Mouse (Mus musculus) neural tube, embryonic 14.5 days (tissue): ENCODE measurements around the gene Adsl. TPM values are rescaled to one million over a fixed set of nuclear protein-coding genes. Genes with fewer than 3 reads are reported as not detected.

Experiments
- ATAC-seq: fragments of 200-750 bp; cut with Nextera tagmentation; 2 replicates; pipeline ENCODE4 v1.8.0; 2017; ENCODE audit warnings: low read depth, mild to moderate bottlenecking, moderate TSS enrichment, moderate library complexity
- H3K27ac ChIP-seq: fragments of 300-500 bp; sonication (generic); 2 replicates; pipeline ENCODE4 v1.5.1; 2014; ENCODE audit warnings: low read depth, mild to moderate bottlenecking, control low read depth, low read length, moderate library complexity, mixed read lengths
- H3K27me3 ChIP-seq: fragments of 300-500 bp; sonication (generic); 2 replicates; pipeline ENCODE4 v1.6.1; 2014; ENCODE audit warnings: low read length; ENCODE audit not compliant: control insufficient read depth, insufficient read depth
- H3K36me3 ChIP-seq: fragments of 300-500 bp; sonication (generic); 2 replicates; pipeline ENCODE4 v1.6.1; 2014; ENCODE audit warnings: low read length, mixed read lengths; ENCODE audit not compliant: control insufficient read depth, insufficient read depth
- H3K4me1 ChIP-seq: fragments of 300-500 bp; sonication (generic); 2 replicates; pipeline ENCODE4 v1.6.1; 2014; ENCODE audit warnings: low read length; ENCODE audit not compliant: control insufficient read depth, insufficient read depth
- H3K4me2 ChIP-seq: fragments of 300-500 bp; sonication (generic); 2 replicates; pipeline ENCODE4 v1.6.1; 2014; ENCODE audit warnings: mild to moderate bottlenecking, low read depth, low read length, control low read depth
- H3K4me3 ChIP-seq: fragments of 300-500 bp; sonication (generic); 2 replicates; pipeline ENCODE4 v1.5.1; 2014; ENCODE audit warnings: low read depth, low read length, control low read depth, mixed read lengths
- H3K9ac ChIP-seq: fragments of 300-500 bp; sonication (generic); replicated peaks from 2 replicates; pipeline ENCODE4 v1.6.1; 2014; ENCODE audit warnings: low read depth, mild to moderate bottlenecking, control low read depth, low read length, mixed read lengths
- H3K9me3 ChIP-seq: fragments of 300-500 bp; sonication (generic); 2 replicates; pipeline ENCODE4 v1.6.1; 2016; ENCODE audit warnings: low read length; ENCODE audit not compliant: control insufficient read depth
- WGBS: fragments of 180-500 bp; shearing (Covaris S2); extraction: QIAGEN DNeasy Blood & Tissue Kit; methylation state at CpG from one replicate; pipeline ENCODE4 v1.1.7; 2014; 5-methylcytosine and 5-hydroxymethylcytosine counted together
- polyA plus RNA-seq: library from polyadenylated mRNA; unstranded; fragments of >200 nt; fragmentation: Nextera tagmentation; extraction: Ambion mirVana; gene quantifications from 2 replicates; pipeline ENCODE4 v1.2.1, GENCODE M21; 2014

The Adsl gene
- polyA plus RNA-seq, 1 experiment from 2014 or later = 114 TPM

- H3K9ac ChIP-seq = no peak overlapping the region
- no peaks in the 10 kb centered on the region for H3K27me3 ChIP-seq
- H3K27ac ChIP-seq = no peak overlapping the region
- H3K36me3 ChIP-seq = peaks cover 51% of the 10 kb centered on the region
- ATAC-seq = no peak
- H3K4me2 ChIP-seq = no peak overlapping the region
- no peak overlapping the region for H3K4me3 ChIP-seq
- no peaks in the 10 kb centered on the region for H3K4me1 ChIP-seq
- no peaks in the 10 kb centered on the region for H3K9me3 ChIP-seq
- WGBS = 61% methylated on average over 10 of the region's 10 CpGs
These were observed 60.4 kb downstream of the Adsl start for GRCm38 (mm10) chr15:81008689-81009123.

GRCm38 (mm10) chr15:81010114-81010513 is 61.8 kb downstream of the Adsl start:
- Histone ChIP-seq H3K4me3 (no peak overlapping the region), H3K9me3 (no peaks in the 10 kb centered on the region), H3K27me3 (no peaks in the 10 kb centered on the region), H3K36me3 (peaks cover 56% of the 10 kb centered on the region), H3K4me1 (no peaks in the 10 kb centered on the region), H3K4me2 (no peak overlapping the region), H3K27ac (no peak overlapping the region), H3K9ac (no peak overlapping the region)
- ATAC-seq = no peak
- 80% methylated on average over 7 of the region's 7 CpGs for WGBS

- H3K9ac ChIP-seq = no peak overlapping the region
- H3K9me3 ChIP-seq = no peaks in the 10 kb centered on the region
- H3K36me3 ChIP-seq = peaks cover 68% of the 10 kb centered on the region
- ATAC-seq = no peak
- no peaks in the 10 kb centered on the region for H3K27me3 ChIP-seq
- no peak overlapping the region for H3K4me2 ChIP-seq
- 65% methylated on average over 3 of the region's 3 CpGs for WGBS
- H3K4me3 ChIP-seq = no peak overlapping the region
- no peak overlapping the region for H3K27ac ChIP-seq
- H3K4me1 ChIP-seq = no peaks in the 10 kb centered on the region
These were observed 63.2 kb downstream of the Adsl start for GRCm38 (mm10) chr15:81011523-81011922.

- H3K4me1 ChIP-seq = no peaks in the 10 kb centered on the region
- no peak overlapping the region for H3K9ac ChIP-seq
- H3K27ac ChIP-seq = no peak overlapping the region
- H3K36me3 ChIP-seq = peaks cover 75% of the 10 kb centered on the region
- no peaks in the 10 kb centered on the region for H3K9me3 ChIP-seq
- no peak for ATAC-seq
- H3K4me3 ChIP-seq = no peak overlapping the region
- H3K27me3 ChIP-seq = no peaks in the 10 kb centered on the region
- WGBS = 95% methylated on average over 4 of the region's 4 CpGs
- no peak overlapping the region for H3K4me2 ChIP-seq
These were observed 64.1 kb downstream of the Adsl start for GRCm38 (mm10) chr15:81012359-81012758.

- H3K9ac ChIP-seq = no peak overlapping the region
- no peaks in the 10 kb centered on the region for H3K9me3 ChIP-seq
- peaks cover 80% of the 10 kb centered on the region for H3K36me3 ChIP-seq
- no peak overlapping the region for H3K4me2 ChIP-seq
- H3K4me1 ChIP-seq = no peaks in the 10 kb centered on the region
- no peak overlapping the region for H3K27ac ChIP-seq
- no peak for ATAC-seq
- 82% methylated on average over 7 of the region's 7 CpGs for WGBS
- no peak overlapping the region for H3K4me3 ChIP-seq
- no peaks in the 10 kb centered on the region for H3K27me3 ChIP-seq
These were observed 64.9 kb downstream of the Adsl start for GRCm38 (mm10) chr15:81013186-81013585.

- H3K27ac ChIP-seq = no peak overlapping the region
- H3K4me1 ChIP-seq = no peaks in the 10 kb centered on the region
- no peak overlapping the region for H3K4me3 ChIP-seq
- no peak overlapping the region for H3K4me2 ChIP-seq
- no peaks in the 10 kb centered on the region for H3K9me3 ChIP-seq
- no peak overlapping the region for H3K9ac ChIP-seq
- no peaks in the 10 kb centered on the region for H3K27me3 ChIP-seq
- ATAC-seq = no peak
- peaks cover 71% of the 10 kb centered on the region for H3K36me3 ChIP-seq
- WGBS = 90% methylated on average over 5 of the region's 5 CpGs
These were observed 66.9 kb downstream of the Adsl start for GRCm38 (mm10) chr15:81015068-81015744.

GRCm38 (mm10) chr15:81016488-81016887 is 68.2 kb downstream of the Adsl start:
- WGBS = 92% methylated on average over 10 of the region's 10 CpGs
- Histone ChIP-seq H3K9ac (no peak overlapping the region), H3K4me1 (no peaks in the 10 kb centered on the region), H3K9me3 (no peaks in the 10 kb centered on the region), H3K27me3 (no peaks in the 10 kb centered on the region), H3K4me3 (no peak overlapping the region), H3K36me3 (peaks cover 64% of the 10 kb centered on the region), H3K27ac (no peak overlapping the region), H3K4me2 (no peak overlapping the region)
- ATAC-seq = no peak

GRCm38 (mm10) chr15:81017308-81017707 is 69.0 kb downstream of the Adsl start:
- H3K27ac ChIP-seq = no peak overlapping the region
- no peaks in the 10 kb centered on the region for H3K27me3 ChIP-seq
- WGBS = 92% methylated on average over 7 of the region's 7 CpGs
- H3K9me3 ChIP-seq = no peaks in the 10 kb centered on the region
- H3K4me1 ChIP-seq = no peaks in the 10 kb centered on the region
- ATAC-seq = no peak
- H3K4me3 ChIP-seq = no peak overlapping the region
- H3K4me2 ChIP-seq = no peak overlapping the region
- H3K9ac ChIP-seq = no peak overlapping the region
- peaks cover 55% of the 10 kb centered on the region for H3K36me3 ChIP-seq
